Mouse (Mus musculus) C2C12 (cell line): ENCODE results near the gene Wnt9b.

Source experiments
- CEBPB ChIP-seq: IDR thresholded peaks from one replicate; pipeline ENCODE4 v1.6.1; 2011; ENCODE audit warnings: low read depth, mild to moderate bottlenecking, control low read depth, moderate library complexity
- CTCF ChIP-seq: IDR thresholded peaks from one replicate; pipeline ENCODE4 v1.5.1; 2011; ENCODE audit not compliant: control insufficient read depth, insufficient read depth, insufficient read length
- FOSL1 ChIP-seq: IDR thresholded peaks from one replicate; pipeline ENCODE4 v1.8.0; 2011; ENCODE audit warnings: mild to moderate bottlenecking, low read length; ENCODE audit not compliant: poor library complexity, insufficient read depth, severe bottlenecking
- MAX ChIP-seq: IDR thresholded peaks from one replicate; pipeline ENCODE4 v1.6.1; 2011; ENCODE audit warnings: mild to moderate bottlenecking, control low read depth
- MYOD1 ChIP-seq: IDR thresholded peaks from one replicate; pipeline ENCODE4 v1.6.1; 2011; ENCODE audit warnings: low read depth; ENCODE audit not compliant: control insufficient read depth, insufficient read length
- MYOG ChIP-seq: IDR thresholded peaks from one replicate; pipeline ENCODE4 v1.6.1; 2011; ENCODE audit not compliant: control insufficient read depth, insufficient read length; ENCODE audit errors: extremely low read depth
- USF1 ChIP-seq: IDR thresholded peaks from one replicate; pipeline ENCODE4 v1.6.1; 2011; ENCODE audit warnings: low read depth, mild to moderate bottlenecking, control low read depth, moderate library complexity

DNA sequence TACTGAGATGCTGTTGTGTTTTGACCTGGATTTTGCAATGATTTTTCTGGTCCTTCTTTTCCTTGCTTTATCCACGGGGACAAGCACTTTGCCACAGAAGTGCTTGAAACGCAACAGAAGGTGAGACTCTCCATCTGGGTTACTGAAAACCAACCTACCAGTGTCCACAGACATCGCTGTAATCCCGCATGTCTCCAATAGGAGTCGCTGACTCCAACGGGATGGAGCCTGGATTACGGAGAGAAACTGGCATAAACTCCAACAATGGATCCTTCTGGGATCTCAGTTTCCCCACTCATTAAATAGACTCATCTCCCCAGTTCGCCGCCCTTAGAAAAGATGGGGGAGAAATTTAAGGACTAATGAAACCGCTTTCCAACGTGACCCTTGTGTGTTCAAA lies 8.4 kb upstream of the Wnt9b start:
- no peak for TF ChIP-seq CTCF
- TF ChIP-seq USF1 = no peak
- TF ChIP-seq MYOD1 = no peak
- no peak for TF ChIP-seq MAX
- no peak for TF ChIP-seq MYOG
- TF ChIP-seq FOSL1 = no peak
- no peak for TF ChIP-seq CEBPB
